Mouse (Mus musculus) cerebellum, adult 2 months (tissue): Measurements from ENCODE around the gene Plb1.

Experiments used
- CTCF ChIP-seq: fragments of 200-500 bp; IDR thresholded peaks from 2 replicates; pipeline ENCODE4 v1.5.1; 2011; ENCODE audit warnings: low read depth, mild to moderate bottlenecking, control low read depth, low read length, moderate library complexity, borderline replicate concordance; ENCODE audit not compliant: insufficient read depth
- POLR2A ChIP-seq: fragments of 200-500 bp; IDR thresholded peaks from 2 replicates; pipeline ENCODE4 v1.6.1; 2011; ENCODE audit warnings: low read length, control low read depth, borderline replicate concordance; ENCODE audit not compliant: insufficient read depth

DNA sequence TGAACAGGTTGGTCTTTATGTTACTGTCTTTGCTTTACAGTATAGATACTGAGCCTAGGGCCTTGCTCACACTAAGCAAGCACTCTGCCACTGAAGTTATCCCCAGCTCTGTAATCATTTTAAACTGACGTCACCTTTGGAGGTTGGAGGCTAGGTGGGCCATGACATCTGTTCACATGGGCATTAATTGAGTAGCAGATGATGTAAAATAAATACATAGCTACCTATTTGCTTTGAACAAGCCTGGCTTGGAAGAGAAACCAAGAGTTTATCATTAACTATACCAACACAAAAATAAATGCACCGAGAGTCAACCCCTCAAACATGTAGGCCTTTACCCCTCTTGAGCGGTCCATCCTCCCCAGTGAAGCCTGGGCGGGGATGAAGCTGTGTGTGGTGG lies 76.1 kb downstream of the Plb1 start:
- TF ChIP-seq POLR2A (no peak), CTCF (no peak)
